Mouse (Mus musculus): Measurements from ENCODE around the gene Olfr76. TPM values are rescaled to one million over a fixed set of nuclear protein-coding genes. Genes with fewer than 3 reads are reported as not detected.
"Not testable (repeated sequence)": the region's sequence is repeated elsewhere in the genome, so short reads cannot be mapped to it uniquely, and the experiment has no call there.

The Olfr76 gene
- polyA plus RNA-seq (2015; fragmentation: Nextera tagmentation; extraction: Ambion mirVana) = not detected in 2 replicates

GRCm38 (mm10) chr19:12123103-12123502 is at the start of gene Olfr76:
Gene Olfr76 (minus strand): TSS chr19:12123203.
- no peaks in the 10 kb centered on the region for H3K27me3 ChIP-seq
- H3K27ac ChIP-seq (replicated peaks) = no peak within 1 kb of the TSS
- no peak within 1 kb of the TSS for H3K4me3 ChIP-seq
- no peak within 1 kb of the TSS for H3K4me2 ChIP-seq
- 75% methylated on average over 3 of the region's 3 CpGs for WGBS
- H3K36me3 ChIP-seq = no peaks in the 10 kb centered on the region
- ATAC-seq (ENCODE audit: low FRiP score, low read depth) = no peak
- no peaks in the 10 kb centered on the region for H3K9me3 ChIP-seq
- H3K4me1 ChIP-seq (replicated peaks) = no peaks in the 10 kb centered on the region
- H3K9ac ChIP-seq = no peak within 1 kb of the TSS

- not testable (repeated sequence) for H3K36me3 ChIP-seq; ATAC-seq (ENCODE audit: low FRiP score, low read depth); H3K27ac ChIP-seq (replicated peaks); H3K4me2 ChIP-seq; H3K27me3 ChIP-seq; H3K9me3 ChIP-seq; H3K4me1 ChIP-seq (replicated peaks); H3K4me3 ChIP-seq; H3K9ac ChIP-seq
- WGBS = 51% methylated on average over 1 of the region's 1 CpGs
Observed at GRCm38 (mm10) chr19:12170062-12170599, 47.1 kb upstream of the Olfr76 start, which contains the start of gene Olfr1555-ps1. Gene Olfr1555-ps1 (minus strand): TSS chr19:12170112.

- H3K27me3 ChIP-seq = no peaks in the 10 kb centered on the region
- H3K4me3 ChIP-seq = no peak overlapping the region
- no peak overlapping the region for H3K9ac ChIP-seq
- H3K36me3 ChIP-seq = no peaks in the 10 kb centered on the region
- no peaks in the 10 kb centered on the region for H3K4me1 ChIP-seq (replicated peaks)
- H3K27ac ChIP-seq (replicated peaks) = no peak overlapping the region
- no peaks in the 10 kb centered on the region for H3K9me3 ChIP-seq
- ATAC-seq (ENCODE audit: low FRiP score, low read depth) = no peak
- 87% methylated on average over 3 of the region's 3 CpGs for WGBS
- H3K4me2 ChIP-seq = no peak overlapping the region
Observed at GRCm38 (mm10) chr19:12145452-12145851, 22.4 kb upstream of the Olfr76 start.

- Histone ChIP-seq H3K27me3 (no peaks in the 10 kb centered on the region), H3K27ac (replicated peaks) (no peak overlapping the region), H3K9ac (no peak overlapping the region), H3K4me2 (no peak overlapping the region), H3K4me1 (replicated peaks) (no peaks in the 10 kb centered on the region), H3K9me3 (no peaks in the 10 kb centered on the region), H3K4me3 (no peak overlapping the region), H3K36me3 (no peaks in the 10 kb centered on the region)
- no peak for ATAC-seq (ENCODE audit: low FRiP score, low read depth)
- 31% methylated on average over 1 of the region's 1 CpGs for WGBS
Observed at GRCm38 (mm10) chr19:12143356-12143755, 20.4 kb upstream of the Olfr76 start.

GRCm38 (mm10) chr19:12134289-12134688 is 11.3 kb upstream of the Olfr76 start:
- H3K36me3 ChIP-seq = no peaks in the 10 kb centered on the region
- no peaks in the 10 kb centered on the region for H3K27me3 ChIP-seq
- no peak overlapping the region for H3K27ac ChIP-seq (replicated peaks)
- no peaks in the 10 kb centered on the region for H3K9me3 ChIP-seq
- H3K9ac ChIP-seq = no peak overlapping the region
- H3K4me2 ChIP-seq = no peak overlapping the region
- 45% methylated on average over 2 of the region's 2 CpGs for WGBS
- H3K4me1 ChIP-seq (replicated peaks) = no peaks in the 10 kb centered on the region
- no peak overlapping the region for H3K4me3 ChIP-seq
- ATAC-seq (ENCODE audit: low FRiP score, low read depth) = no peak

GRCm38 (mm10) chr19:12116464-12116863 is 6.5 kb downstream of the Olfr76 start:
- no peaks in the 10 kb centered on the region for H3K36me3 ChIP-seq
- H3K9ac ChIP-seq = no peak overlapping the region
- no peak for ATAC-seq (ENCODE audit: low FRiP score, low read depth)
- 96% methylated on average over 3 of the region's 3 CpGs for WGBS
- H3K27ac ChIP-seq (replicated peaks) = no peak overlapping the region
- H3K4me1 ChIP-seq (replicated peaks) = no peaks in the 10 kb centered on the region
- H3K9me3 ChIP-seq = no peaks in the 10 kb centered on the region
- H3K4me3 ChIP-seq = no peak overlapping the region
- H3K27me3 ChIP-seq = no peaks in the 10 kb centered on the region
- no peak overlapping the region for H3K4me2 ChIP-seq

GRCm38 (mm10) chr19:12115797-12116196 is 7.2 kb downstream of the Olfr76 start, which contains the start of gene Olfr1428:
Gene Olfr1428 (minus strand): TSS chr19:12115897.
- Histone ChIP-seq H3K9me3 (no peaks in the 10 kb centered on the region), H3K27me3 (no peaks in the 10 kb centered on the region), H3K4me1 (replicated peaks) (no peaks in the 10 kb centered on the region), H3K4me2 (no peak within 1 kb of the TSS), H3K27ac (replicated peaks) (no peak within 1 kb of the TSS), H3K4me3 (no peak within 1 kb of the TSS), H3K36me3 (no peaks in the 10 kb centered on the region), H3K9ac (no peak within 1 kb of the TSS)
- WGBS = 79% methylated on average over 1 of the region's 1 CpGs
- no peak for ATAC-seq (ENCODE audit: low FRiP score, low read depth)

- no peaks in the 10 kb centered on the region for H3K27me3 ChIP-seq
- no peak overlapping the region for H3K9ac ChIP-seq
- no peaks in the 10 kb centered on the region for H3K4me1 ChIP-seq (replicated peaks)
- ATAC-seq (ENCODE audit: low FRiP score, low read depth) = no peak
- H3K27ac ChIP-seq (replicated peaks) = no peak overlapping the region
- H3K4me3 ChIP-seq = no peak overlapping the region
- no peaks in the 10 kb centered on the region for H3K36me3 ChIP-seq
- 70% methylated on average over 1 of the region's 1 CpGs for WGBS
- H3K9me3 ChIP-seq = no peaks in the 10 kb centered on the region
- H3K4me2 ChIP-seq = no peak overlapping the region
Observed at GRCm38 (mm10) chr19:12113807-12114206, 9.2 kb downstream of the Olfr76 start.

- Histone ChIP-seq H3K36me3 (no peaks in the 10 kb centered on the region), H3K9ac (no peak overlapping the region), H3K27me3 (no peaks in the 10 kb centered on the region), H3K4me3 (no peak overlapping the region), H3K9me3 (no peaks in the 10 kb centered on the region), H3K4me2 (no peak overlapping the region), H3K4me1 (replicated peaks) (no peaks in the 10 kb centered on the region), H3K27ac (replicated peaks) (no peak overlapping the region)
- ATAC-seq (ENCODE audit: low FRiP score, low read depth) = no peak
- WGBS = 66% methylated on average over 1 of the region's 1 CpGs
Observed at GRCm38 (mm10) chr19:12104541-12104940, 18.5 kb downstream of the Olfr76 start.

- H3K9ac ChIP-seq = no peak within 1 kb of the TSS
- no peaks in the 10 kb centered on the region for H3K4me1 ChIP-seq (replicated peaks)
- H3K27me3 ChIP-seq = no peaks in the 10 kb centered on the region
- H3K4me3 ChIP-seq = no peak within 1 kb of the TSS
- no peak within 1 kb of the TSS for H3K27ac ChIP-seq (replicated peaks)
- ATAC-seq (ENCODE audit: low FRiP score, low read depth) = no peak
- H3K4me2 ChIP-seq = no peak within 1 kb of the TSS
- H3K9me3 ChIP-seq = no peaks in the 10 kb centered on the region
- H3K36me3 ChIP-seq = no peaks in the 10 kb centered on the region
- 98% methylated on average over 2 of the region's 2 CpGs for WGBS
Observed at GRCm38 (mm10) chr19:12103234-12103633, 19.8 kb downstream of the Olfr76 start, which contains the start of gene Olfr1427. Gene Olfr1427 (minus strand): TSS chr19:12103334.

- ATAC-seq (ENCODE audit: low FRiP score, low read depth) = no peak
- no peak within 1 kb of the TSS for H3K4me3 ChIP-seq
- H3K27me3 ChIP-seq = no peaks in the 10 kb centered on the region
- WGBS = 77% methylated on average over 1 of the region's 1 CpGs
- H3K36me3 ChIP-seq = no peaks in the 10 kb centered on the region
- no peak within 1 kb of the TSS for H3K9ac ChIP-seq
- no peak within 1 kb of the TSS for H3K4me2 ChIP-seq
- no peaks in the 10 kb centered on the region for H3K4me1 ChIP-seq (replicated peaks)
- H3K9me3 ChIP-seq = no peaks in the 10 kb centered on the region
- no peak within 1 kb of the TSS for H3K27ac ChIP-seq (replicated peaks)
Observed at GRCm38 (mm10) chr19:12091913-12092312, 31.1 kb downstream of the Olfr76 start, which contains the start of gene Olfr1426. Gene Olfr1426 (minus strand): TSS chr19:12092013.

GRCm38 (mm10) chr19:12077631-12078030 is 45.4 kb downstream of the Olfr76 start, which contains the start of gene Olfr1425:
Gene Olfr1425 (minus strand): TSS chr19:12077731.
- H3K4me3 ChIP-seq; H3K36me3 ChIP-seq; H3K4me2 ChIP-seq; H3K27ac ChIP-seq (replicated peaks); H3K9me3 ChIP-seq; H3K27me3 ChIP-seq; H3K9ac ChIP-seq; H3K4me1 ChIP-seq (replicated peaks); ATAC-seq (ENCODE audit: low FRiP score, low read depth): not testable (repeated sequence)
- WGBS = 87% methylated on average over 4 of the region's 4 CpGs

- H3K9me3 ChIP-seq, H3K27me3 ChIP-seq: not testable (repeated sequence)
Observed at GRCm38 (mm10) chr19:12069546-12069945, 53.5 kb downstream of the Olfr76 start.

More at GRCm38 (mm10) chr19:12069546-12069945, 53.5 kb downstream of the Olfr76 start:
- H3K27ac ChIP-seq (replicated peaks); H3K4me2 ChIP-seq; H3K4me3 ChIP-seq; H3K4me1 ChIP-seq (replicated peaks); H3K36me3 ChIP-seq; H3K9ac ChIP-seq; ATAC-seq (ENCODE audit: low FRiP score, low read depth): not testable (repeated sequence)
- whole genome bisulfite sequencing = 81% methylated on average over 1 of the region's 1 CpGs

Data from hindbrain, embryonic 15.5 days (tissue).